Mouse (Mus musculus): ENCODE results near the gene Tmem190. TPM values are rescaled to one million over a fixed set of nuclear protein-coding genes. Genes with fewer than 3 reads are reported as not detected.
A peak's percentile ranks its signal among the peaks of the same experiment; 100 is the strongest.

Gene Tmem190
- 0.59 TPM in 1 of 2 replicates, not detected in the other for polyA plus RNA-seq (2015; fragmentation: Nextera tagmentation; extraction: Ambion mirVana)

- Histone ChIP-seq H3K36me3 (ENCODE audit: control insufficient read depth, insufficient read depth) (peaks cover 8% of the 10 kb centered on the region; the same call in 1 of the 2 replicates), H3K9me3 (ENCODE audit: control insufficient read depth) (no peaks in the 10 kb centered on the region), H3K27me3 (replicated peaks; ENCODE audit: control insufficient read depth, insufficient read depth, low read length) (peaks cover 14% of the 10 kb centered on the region), H3K4me1 (replicated peaks; ENCODE audit: control insufficient read depth, insufficient read depth, low read length) (no peaks in the 10 kb centered on the region), H3K4me3 (ENCODE audit: low read depth, low read length) (no peak within 1 kb of the TSS), H3K4me2 (replicated peaks; ENCODE audit: low read depth) (no peak within 1 kb of the TSS), H3K27ac (ENCODE audit: low read depth, low read length) (no peak within 1 kb of the TSS), H3K9ac (ENCODE audit: low read depth, low read length) (no peak within 1 kb of the TSS)
- 87% methylated on average over 2 of the region's 2 CpGs for WGBS
- ATAC-seq = no peak
- no peak for TF ChIP-seq CTCF (IDR thresholded peaks at IDR 0.05; ENCODE audit: low read depth)
These were observed at the start of gene Tmem190, which contains the start of gene Il11 for GRCm38 (mm10) chr7:4782759-4783158. Gene Tmem190, plus strand, starts transcription at chr7:4782937. Gene Il11, minus strand, starts transcription at chr7:4782859.

- no peak overlapping the region for H3K27ac ChIP-seq (ENCODE audit: low read depth, low read length)
- TF ChIP-seq CTCF (IDR thresholded peaks at IDR 0.05; ENCODE audit: low read depth) = peak; percentile 57
- no peak overlapping the region for H3K4me3 ChIP-seq (ENCODE audit: low read depth, low read length)
- H3K4me2 ChIP-seq (replicated peaks; ENCODE audit: low read depth) = no peak overlapping the region
- WGBS = 27% methylated on average over 6 of the region's 6 CpGs
- no peaks in the 10 kb centered on the region for H3K9me3 ChIP-seq (ENCODE audit: control insufficient read depth)
- peak; percentile 99 for ATAC-seq
- no peaks in the 10 kb centered on the region for H3K27me3 ChIP-seq (replicated peaks; ENCODE audit: control insufficient read depth, insufficient read depth, low read length)
- H3K4me1 ChIP-seq (replicated peaks; ENCODE audit: control insufficient read depth, insufficient read depth, low read length) = no peaks in the 10 kb centered on the region
- H3K36me3 ChIP-seq (ENCODE audit: control insufficient read depth, insufficient read depth) = no peaks in the 10 kb centered on the region
- no peak overlapping the region for H3K9ac ChIP-seq (ENCODE audit: low read depth, low read length)
These were observed 49.8 kb upstream of the Tmem190 start for GRCm38 (mm10) chr7:4732968-4733392.

GRCm38 (mm10) chr7:4739041-4739543 is 43.6 kb upstream of the Tmem190 start:
- Histone ChIP-seq H3K9me3 (ENCODE audit: control insufficient read depth) (no peaks in the 10 kb centered on the region), H3K27ac (ENCODE audit: low read depth, low read length) (no peak overlapping the region), H3K4me1 (replicated peaks; ENCODE audit: control insufficient read depth, insufficient read depth, low read length) (0 out of 2 replicates have a peak, but pooled peaks cover 7% of the 10 kb centered on the region), H3K4me2 (replicated peaks; ENCODE audit: low read depth) (peak overlapping the region; percentile 53), H3K4me3 (ENCODE audit: low read depth, low read length) (peak overlapping the region; percentile 14), H3K27me3 (replicated peaks; ENCODE audit: control insufficient read depth, insufficient read depth, low read length) (no peaks in the 10 kb centered on the region), H3K36me3 (ENCODE audit: control insufficient read depth, insufficient read depth) (peaks cover 17% of the 10 kb centered on the region; the same call in 1 of the 2 replicates), H3K9ac (ENCODE audit: low read depth, low read length) (no peak overlapping the region)
- ATAC-seq = no peak
- TF ChIP-seq CTCF (IDR thresholded peaks at IDR 0.05; ENCODE audit: low read depth) = no peak
- 48% methylated on average over 10 of the region's 10 CpGs for WGBS

GRCm38 (mm10) chr7:4739544-4740275 is 43.0 kb upstream of the Tmem190 start, which contains the start of gene Kmt5c:
Gene Kmt5c, plus strand, starts transcription at chr7:4740115.
- Histone ChIP-seq H3K36me3 (ENCODE audit: control insufficient read depth, insufficient read depth) (peaks cover 18% of the 10 kb centered on the region; the same call in 1 of the 2 replicates), H3K9me3 (ENCODE audit: control insufficient read depth) (no peaks in the 10 kb centered on the region), H3K4me1 (replicated peaks; ENCODE audit: control insufficient read depth, insufficient read depth, low read length) (0 out of 2 replicates have a peak, but pooled peaks cover 7% of the 10 kb centered on the region), H3K27me3 (replicated peaks; ENCODE audit: control insufficient read depth, insufficient read depth, low read length) (no peaks in the 10 kb centered on the region), H3K4me3 (ENCODE audit: low read depth, low read length) (peak within 1 kb of the TSS; percentile 51), H3K4me2 (replicated peaks; ENCODE audit: low read depth) (peak within 1 kb of the TSS; percentile 65), H3K27ac (ENCODE audit: low read depth, low read length) (peak within 1 kb of the TSS; percentile 72), H3K9ac (ENCODE audit: low read depth, low read length) (peak within 1 kb of the TSS; percentile 64)
- ATAC-seq = peak; percentile 97
- peak; percentile 60 for TF ChIP-seq CTCF (IDR thresholded peaks at IDR 0.05; ENCODE audit: low read depth)
- whole genome bisulfite sequencing = under 1% methylated on average over 38 of the region's 44 CpGs

- Histone ChIP-seq H3K27me3 (replicated peaks; ENCODE audit: control insufficient read depth, insufficient read depth, low read length) (no peaks in the 10 kb centered on the region), H3K9me3 (ENCODE audit: control insufficient read depth) (no peaks in the 10 kb centered on the region), H3K4me2 (replicated peaks; ENCODE audit: low read depth) (peak overlapping the region; percentile 65), H3K9ac (ENCODE audit: low read depth, low read length) (peak overlapping the region; percentile 64), H3K4me1 (replicated peaks; ENCODE audit: control insufficient read depth, insufficient read depth, low read length) (0 out of 2 replicates have a peak, but pooled peaks cover 7% of the 10 kb centered on the region), H3K4me3 (ENCODE audit: low read depth, low read length) (peak overlapping the region; percentile 51), H3K27ac (ENCODE audit: low read depth, low read length) (peak overlapping the region; percentile 72), H3K36me3 (ENCODE audit: control insufficient read depth, insufficient read depth) (peaks cover 20% of the 10 kb centered on the region)
- ATAC-seq = peak; percentile 1; the same call in 1 of the 2 replicates
- no peak for TF ChIP-seq CTCF (IDR thresholded peaks at IDR 0.05; ENCODE audit: low read depth)
- 2% methylated on average over 12 of the region's 14 CpGs for WGBS
These were observed 42.4 kb upstream of the Tmem190 start for GRCm38 (mm10) chr7:4740309-4740727.

GRCm38 (mm10) chr7:4741151-4741550 is 41.6 kb upstream of the Tmem190 start:
- Histone ChIP-seq H3K27me3 (replicated peaks; ENCODE audit: control insufficient read depth, insufficient read depth, low read length) (no peaks in the 10 kb centered on the region), H3K9me3 (ENCODE audit: control insufficient read depth) (no peaks in the 10 kb centered on the region), H3K4me1 (replicated peaks; ENCODE audit: control insufficient read depth, insufficient read depth, low read length) (0 out of 2 replicates have a peak, but pooled peaks cover 7% of the 10 kb centered on the region), H3K4me2 (replicated peaks; ENCODE audit: low read depth) (peak overlapping the region; percentile 65), H3K4me3 (ENCODE audit: low read depth, low read length) (peak overlapping the region; percentile 51), H3K27ac (ENCODE audit: low read depth, low read length) (peak overlapping the region; percentile 72), H3K9ac (ENCODE audit: low read depth, low read length) (peak overlapping the region; percentile 64), H3K36me3 (ENCODE audit: control insufficient read depth, insufficient read depth) (peaks cover 25% of the 10 kb centered on the region)
- 5% methylated on average over 4 of the region's 4 CpGs for WGBS
- TF ChIP-seq CTCF (IDR thresholded peaks at IDR 0.05; ENCODE audit: low read depth) = no peak
- ATAC-seq = no peak
